Mouse (Mus musculus) limb, embryonic 11.5 days (tissue): ENCODE measurements around the gene Sox14. TPM values are rescaled to one million over a fixed set of nuclear protein-coding genes. Genes with fewer than 3 reads are reported as not detected.

Experiments used
- ATAC-seq: fragments of 200-750 bp; cut with Nextera tagmentation; 2 replicates; pipeline ENCODE4 v1.8.0; 2017; ENCODE audit warnings: low read depth; ENCODE audit not compliant: insufficient number of reproducible peaks, low FRiP score, low TSS enrichment
- DNase-seq: peaks from one replicate; pipeline ENCODE4 v3.0.0-alpha.2; 2015; ENCODE audit warnings: low spot score
- H3K27ac ChIP-seq: fragments of 300-500 bp; sonication (generic); replicated peaks from 2 replicates; pipeline ENCODE4 v1.5.1; 2014; ENCODE audit warnings: low read depth, mild to moderate bottlenecking, low read length
- H3K27me3 ChIP-seq: fragments of 300-500 bp; sonication (generic); 2 replicates; pipeline ENCODE4 v1.6.1; 2014; ENCODE audit warnings: mild to moderate bottlenecking, low read length, mixed read lengths; ENCODE audit not compliant: control insufficient read depth, insufficient read depth
- H3K36me3 ChIP-seq: fragments of 300-500 bp; sonication (generic); 2 replicates; pipeline ENCODE4 v1.6.1; 2014; ENCODE audit warnings: mild to moderate bottlenecking, low read length, moderate library complexity, mixed read lengths; ENCODE audit not compliant: control insufficient read depth, insufficient read depth
- H3K4me1 ChIP-seq: fragments of 300-500 bp; sonication (generic); 2 replicates; pipeline ENCODE4 v1.6.1; 2014; ENCODE audit warnings: low read length, mixed read lengths; ENCODE audit not compliant: control insufficient read depth, insufficient read depth
- H3K4me2 ChIP-seq: fragments of 300-500 bp; sonication (generic); 2 replicates; pipeline ENCODE4 v1.6.1; 2014; ENCODE audit warnings: low read depth, mild to moderate bottlenecking, moderate library complexity; ENCODE audit not compliant: severe bottlenecking
- H3K4me3 ChIP-seq: fragments of 300-500 bp; sonication (generic); 2 replicates; pipeline ENCODE4 v1.5.1; 2014; ENCODE audit warnings: low read depth, low read length
- H3K9ac ChIP-seq: fragments of 300-500 bp; sonication (generic); 2 replicates; pipeline ENCODE4 v1.6.1; 2014; ENCODE audit warnings: mild to moderate bottlenecking, low read length
- H3K9me3 ChIP-seq: fragments of 300-500 bp; sonication (generic); 2 replicates; pipeline ENCODE4 v1.6.1; 2016; ENCODE audit warnings: low read length; ENCODE audit not compliant: control insufficient read depth
- WGBS: fragments of 180-500 bp; shearing (Covaris S2); extraction: QIAGEN DNeasy Blood & Tissue Kit; methylation state at CpG from one replicate; pipeline ENCODE4 v1.1.7; 2014; 5-methylcytosine and 5-hydroxymethylcytosine counted together
- polyA plus RNA-seq: library from polyadenylated mRNA; unstranded; fragments of >200 nt; fragmentation: Nextera tagmentation; extraction: Ambion mirVana; gene quantifications from 2 replicates; pipeline ENCODE4 v1.2.1, GENCODE M21; 2014

Gene Sox14
- polyA plus RNA-seq, 1 experiment from 2014 or later = 0.20 TPM

DNA sequence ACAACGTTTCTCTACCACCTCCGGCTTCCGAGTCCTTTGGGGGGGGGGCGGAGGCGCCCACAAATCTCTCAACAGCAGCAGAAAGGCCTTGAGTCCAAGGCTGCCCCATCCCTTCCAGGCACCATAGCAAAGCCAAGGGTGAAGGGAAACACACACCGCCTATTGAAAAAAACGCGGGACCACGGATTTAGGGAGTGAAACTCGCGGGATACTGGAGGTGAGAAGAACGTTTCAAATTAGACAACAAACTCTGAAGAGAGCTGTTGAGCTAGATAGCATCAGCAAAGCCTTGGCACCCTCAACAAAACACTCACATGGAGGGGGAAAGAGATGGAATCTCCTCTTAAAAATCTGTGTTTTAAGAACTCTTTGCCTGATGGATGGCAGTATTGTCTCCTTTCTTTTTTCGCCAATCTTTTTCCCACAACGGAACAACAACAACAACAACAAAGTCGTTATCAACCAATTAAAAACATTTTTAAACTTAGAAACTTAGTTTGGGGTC is 2.8 kb downstream of the Sox14 start:
- H3K4me2 ChIP-seq = no peak overlapping the region
- H3K27ac ChIP-seq = no peak overlapping the region
- DNase-seq (peak; percentile 46), ATAC-seq (no peak)
- H3K9ac ChIP-seq = no peak overlapping the region
- no peaks in the 10 kb centered on the region for H3K9me3 ChIP-seq
- no peak overlapping the region for H3K4me3 ChIP-seq
- no peaks in the 10 kb centered on the region for H3K36me3 ChIP-seq
- peaks cover 92% of the 10 kb centered on the region for H3K27me3 ChIP-seq
- WGBS = 1% methylated on average over 15 of the region's 15 CpGs
- H3K4me1 ChIP-seq = peaks cover 15% of the 10 kb centered on the region; the same call in 1 of the 2 replicates

DNA sequence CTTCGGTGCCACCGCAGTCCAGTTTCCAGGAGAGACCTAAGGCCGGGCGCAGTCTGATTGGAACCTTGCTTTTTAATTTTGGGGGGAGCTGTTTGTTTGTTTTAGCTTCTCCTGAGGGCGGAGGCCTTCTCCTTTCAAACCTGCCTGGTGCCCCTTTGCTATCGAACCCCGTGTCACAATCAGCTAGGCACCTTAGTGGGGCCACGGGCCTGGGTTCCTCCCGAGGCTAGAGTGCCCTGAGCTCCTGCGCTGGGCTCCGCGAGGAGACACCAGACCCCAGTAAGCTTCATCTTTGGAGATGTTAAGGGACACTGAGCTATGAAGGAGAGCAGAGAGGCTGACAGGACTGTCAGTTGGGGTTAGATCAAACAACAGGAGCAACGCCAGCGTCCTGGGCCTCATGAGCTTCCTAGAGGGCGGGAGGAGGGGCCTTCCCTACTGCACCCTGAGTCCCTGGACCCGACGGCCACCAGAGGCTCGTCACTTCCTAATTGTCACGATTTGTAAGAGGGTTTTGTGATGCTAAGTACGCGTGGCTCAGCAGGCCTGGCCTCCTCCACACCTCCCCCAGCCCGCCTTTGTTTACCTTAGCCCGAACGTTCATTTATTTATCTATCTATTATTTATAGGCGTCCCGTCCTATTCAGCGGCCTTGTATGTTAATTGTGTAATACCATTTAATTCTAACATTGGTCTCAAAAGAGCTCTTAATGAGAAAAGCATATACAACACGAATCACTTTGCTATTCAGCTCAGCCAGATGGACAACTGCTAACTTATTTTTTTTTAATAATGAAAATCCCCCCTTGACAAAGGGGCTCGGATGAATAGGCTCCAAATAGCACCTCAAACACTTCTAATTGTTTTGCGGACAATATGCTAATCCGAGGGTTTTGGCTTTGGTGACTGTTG is 3.5 kb downstream of the Sox14 start:
- no peaks in the 10 kb centered on the region for H3K36me3 ChIP-seq
- H3K27me3 ChIP-seq = peaks cover 91% of the 10 kb centered on the region
- ATAC-seq (no peak), DNase-seq (peak; percentile 61)
- H3K9ac ChIP-seq = no peak overlapping the region
- 1% methylated on average over 31 of the region's 31 CpGs for WGBS
- no peaks in the 10 kb centered on the region for H3K9me3 ChIP-seq
- H3K4me2 ChIP-seq = no peak overlapping the region
- H3K4me3 ChIP-seq = no peak overlapping the region
- no peak overlapping the region for H3K27ac ChIP-seq
- peaks cover 15% of the 10 kb centered on the region; the same call in 1 of the 2 replicates for H3K4me1 ChIP-seq

DNA sequence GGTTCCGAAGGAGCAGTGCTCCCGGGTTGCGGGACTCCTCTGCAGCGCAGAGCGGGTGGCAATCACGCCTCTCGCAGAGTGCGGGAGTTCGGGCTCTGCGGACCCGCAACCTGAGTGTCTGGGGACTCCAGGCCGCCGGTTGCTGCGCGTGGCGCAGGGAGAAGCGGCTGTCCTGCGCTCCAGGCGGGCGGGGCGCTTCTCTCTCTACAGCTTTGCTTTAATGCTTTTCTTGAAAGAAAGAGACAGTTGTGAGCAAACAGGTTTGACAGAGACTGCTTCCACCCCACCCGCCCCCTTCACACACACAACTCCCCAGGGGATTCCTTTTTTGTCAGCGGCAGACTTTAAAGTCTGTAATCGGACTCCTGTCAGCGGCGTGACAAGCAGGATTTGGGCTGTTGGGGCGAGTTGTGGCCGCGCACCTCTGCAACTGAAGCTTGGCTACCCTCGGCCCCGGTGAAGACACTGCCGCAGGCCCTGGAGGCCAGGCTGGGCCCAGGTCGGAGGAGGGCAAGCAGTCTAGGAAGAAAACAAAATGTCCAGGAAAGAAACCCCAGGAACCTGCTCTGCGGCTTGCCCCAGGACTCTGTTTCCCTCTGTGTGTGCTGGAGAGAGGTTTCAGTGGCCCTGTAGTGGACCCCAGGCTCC is 4.3 kb downstream of the Sox14 start:
- under 1% methylated on average over 34 of the region's 34 CpGs for WGBS
- no peak overlapping the region for H3K4me3 ChIP-seq
- ATAC-seq (no peak), DNase-seq (peak; percentile 64)
- no peak overlapping the region for H3K27ac ChIP-seq
- no peaks in the 10 kb centered on the region for H3K36me3 ChIP-seq
- H3K9me3 ChIP-seq = no peaks in the 10 kb centered on the region
- H3K4me1 ChIP-seq = peaks cover 13% of the 10 kb centered on the region; the same call in 1 of the 2 replicates
- H3K27me3 ChIP-seq = peaks cover 91% of the 10 kb centered on the region
- H3K4me2 ChIP-seq = no peak overlapping the region
- no peak overlapping the region for H3K9ac ChIP-seq

- H3K4me1 ChIP-seq = peaks cover 10% of the 10 kb centered on the region; the same call in 1 of the 2 replicates
- 1% methylated on average over 37 of the region's 37 CpGs for WGBS
- no peak overlapping the region for H3K4me3 ChIP-seq
- ATAC-seq (no peak), DNase-seq (peak; percentile 56)
- H3K36me3 ChIP-seq = no peaks in the 10 kb centered on the region
- H3K27ac ChIP-seq = no peak overlapping the region
- H3K9me3 ChIP-seq = no peaks in the 10 kb centered on the region
- no peak overlapping the region for H3K4me2 ChIP-seq
- no peak overlapping the region for H3K9ac ChIP-seq
- H3K27me3 ChIP-seq = peaks cover 91% of the 10 kb centered on the region
Observed at GRCm38 (mm10) chr9:99870780-99871555, 5.0 kb downstream of the Sox14 start.

DNA sequence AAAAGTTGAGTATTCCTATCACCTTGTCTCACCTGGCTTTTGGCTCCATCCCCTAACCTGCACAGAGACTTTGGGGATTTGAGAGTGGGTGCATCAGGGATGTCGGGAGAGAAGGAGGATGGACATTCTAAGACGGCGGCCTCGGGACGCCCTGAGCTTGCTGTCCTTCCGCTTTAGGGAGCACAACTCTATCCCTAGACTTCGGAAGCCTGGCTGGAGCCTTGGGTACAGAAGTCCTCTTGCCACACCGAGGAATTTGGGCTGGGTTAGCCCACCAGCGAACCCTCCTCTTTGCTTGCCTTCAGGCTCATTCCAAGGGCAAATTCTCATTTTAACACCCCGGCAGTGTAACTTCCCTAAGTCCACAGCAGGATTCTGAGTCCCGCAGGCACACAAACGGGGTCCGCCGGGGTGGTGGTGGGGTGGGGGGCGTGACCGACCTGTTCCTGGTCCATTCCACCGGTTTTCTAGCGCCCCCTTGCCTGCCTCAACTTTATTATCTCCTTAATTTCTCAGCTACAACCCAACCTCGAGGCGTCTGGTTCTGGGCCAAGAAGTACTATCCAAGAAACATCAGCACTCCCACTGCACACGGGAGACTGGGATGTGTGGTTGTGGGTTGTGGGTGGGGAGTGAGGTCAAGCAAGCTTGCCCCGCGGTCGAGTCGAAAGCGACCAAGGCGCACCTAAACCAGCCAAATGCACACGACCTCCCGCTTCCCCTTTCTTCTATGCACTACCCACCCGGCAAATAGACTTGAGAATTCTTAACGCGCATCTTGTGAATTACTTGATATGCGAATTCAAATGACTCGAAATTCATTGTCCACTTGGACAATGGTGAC is 5.8 kb downstream of the Sox14 start:
- no peak overlapping the region for H3K4me2 ChIP-seq
- H3K4me3 ChIP-seq = no peak overlapping the region
- no peaks in the 10 kb centered on the region for H3K36me3 ChIP-seq
- ATAC-seq (no peak), DNase-seq (peak; percentile 60)
- H3K4me1 ChIP-seq = peaks cover 6% of the 10 kb centered on the region; the same call in 1 of the 2 replicates
- no peak overlapping the region for H3K9ac ChIP-seq
- H3K27ac ChIP-seq = no peak overlapping the region
- H3K27me3 ChIP-seq = peaks cover 84% of the 10 kb centered on the region
- under 1% methylated on average over 34 of the region's 34 CpGs for WGBS
- no peaks in the 10 kb centered on the region for H3K9me3 ChIP-seq

- H3K27ac ChIP-seq = no peak overlapping the region
- H3K4me3 ChIP-seq = peak overlapping the region; percentile 12; the same call in 1 of the 2 replicates
- H3K4me2 ChIP-seq = peak overlapping the region; percentile 12; the same call in 1 of the 2 replicates
- H3K36me3 ChIP-seq = no peaks in the 10 kb centered on the region
- peaks cover 76% of the 10 kb centered on the region for H3K27me3 ChIP-seq
- no peak overlapping the region for H3K9ac ChIP-seq
- ATAC-seq (no peak), DNase-seq (peak; percentile 49)
- whole genome bisulfite sequencing = 0% methylated on average over 29 of the region's 29 CpGs
- H3K4me1 ChIP-seq = peaks cover 6% of the 10 kb centered on the region; the same call in 1 of the 2 replicates
- H3K9me3 ChIP-seq = no peaks in the 10 kb centered on the region
Observed at GRCm38 (mm10) chr9:99869275-99869674, 6.7 kb downstream of the Sox14 start.

GRCm38 (mm10) chr9:99868606-99869005 is 7.4 kb downstream of the Sox14 start:
- Histone ChIP-seq H3K4me2 (peak overlapping the region; percentile 12; the same call in 1 of the 2 replicates), H3K36me3 (no peaks in the 10 kb centered on the region), H3K9ac (no peak overlapping the region), H3K27ac (no peak overlapping the region), H3K4me1 (peaks cover 6% of the 10 kb centered on the region; the same call in 1 of the 2 replicates), H3K4me3 (0 out of 2 replicates have a peak overlapping the region, but pooled peaks have one; percentile 1), H3K9me3 (no peaks in the 10 kb centered on the region), H3K27me3 (peaks cover 74% of the 10 kb centered on the region)
- ATAC-seq = peak; percentile 61; the same call in 1 of the 2 replicates
- WGBS = 0% methylated on average over 26 of the region's 26 CpGs
- DNase-seq = peak; percentile 79
